Mouse (Mus musculus) ES-E14 (cell line): ENCODE measurements around the gene Nomo1.

Source experiments
- CHD2 ChIP-seq: IDR thresholded peaks from 2 replicates; pipeline ENCODE4 v1.6.1; 2014; ENCODE audit warnings: mild to moderate bottlenecking, low read depth, low read length, inconsistent platforms
- MAFK ChIP-seq: IDR thresholded peaks from 2 replicates; pipeline ENCODE4 v1.6.1; 2014; ENCODE audit warnings: mild to moderate bottlenecking, low read depth, low read length, inconsistent platforms; ENCODE audit not compliant: insufficient read depth
- ZC3H11A ChIP-seq: IDR thresholded peaks from 2 replicates; pipeline ENCODE4 v1.6.1; 2012; ENCODE audit warnings: low read depth, mild to moderate bottlenecking, inconsistent platforms, low read length, borderline replicate concordance
- ZNF384 ChIP-seq: IDR thresholded peaks from 2 replicates; pipeline ENCODE4 v1.6.1; 2012; ENCODE audit warnings: low read depth, low read length, inconsistent platforms

- TF ChIP-seq ZNF384 (no peak), CHD2 (no peak), ZC3H11A (no peak), MAFK (no peak)
Observed at GRCm38 (mm10) chr7:46122964-46123363, 89.5 kb downstream of the Nomo1 start.
